Mouse (Mus musculus): ENCODE measurements at regions not wholly inside any gene's neighbourhood (a gene's known extent, or its start where the extent isn't known, plus 50 kb on each side); places are given as distances from the start of the nearest gene placed in this dataset.
A peak's percentile ranks its signal among the peaks of the same experiment; 100 is the strongest.

GRCm38 (mm10) chr7:73637101-73637809, 95.6 kb upstream of the Chd2 start:
- no peak for DNase-seq

DNA sequence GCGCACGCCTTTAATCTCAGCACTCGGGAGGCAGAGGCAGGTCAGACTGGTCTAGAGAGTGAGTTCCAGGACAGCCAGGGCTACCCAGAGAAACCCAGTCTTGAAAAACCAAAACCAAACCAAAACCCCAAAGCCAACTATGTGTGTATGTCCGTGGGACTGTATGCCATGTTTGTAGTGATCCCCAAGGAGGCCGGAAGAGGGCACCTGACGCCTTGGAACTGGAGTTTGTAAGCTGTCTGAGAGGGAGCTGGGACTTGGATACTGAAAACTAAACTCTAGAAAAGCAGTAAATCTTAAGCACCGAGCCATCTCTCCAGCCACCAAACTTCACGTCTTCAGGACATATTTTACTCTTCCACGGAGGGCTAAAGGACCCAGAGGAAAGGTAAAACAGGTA, 93.8 kb upstream of the Chd2 start:
- DNase-seq: no peak

DNA sequence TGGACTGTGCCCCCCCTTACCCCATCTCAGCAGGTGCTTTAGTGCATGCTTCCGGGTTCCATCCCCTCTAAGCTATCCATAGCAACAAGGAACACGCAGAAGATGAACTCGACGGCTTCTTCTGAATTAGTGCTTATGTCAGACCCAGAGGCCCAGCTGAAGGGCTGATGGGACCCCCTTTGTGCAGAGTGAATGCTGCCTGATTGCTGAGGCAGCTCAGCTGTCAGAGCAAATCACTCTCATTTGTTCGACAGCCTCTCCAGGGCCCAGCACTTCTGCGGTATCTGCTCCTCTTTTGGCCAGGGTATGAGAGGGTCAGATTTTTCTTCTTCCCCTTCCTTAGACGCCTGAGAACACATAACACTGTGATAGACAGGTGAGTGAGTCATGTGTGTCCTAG, 89.2 kb upstream of the Chd2 start:
- no peak for DNase-seq

DNA sequence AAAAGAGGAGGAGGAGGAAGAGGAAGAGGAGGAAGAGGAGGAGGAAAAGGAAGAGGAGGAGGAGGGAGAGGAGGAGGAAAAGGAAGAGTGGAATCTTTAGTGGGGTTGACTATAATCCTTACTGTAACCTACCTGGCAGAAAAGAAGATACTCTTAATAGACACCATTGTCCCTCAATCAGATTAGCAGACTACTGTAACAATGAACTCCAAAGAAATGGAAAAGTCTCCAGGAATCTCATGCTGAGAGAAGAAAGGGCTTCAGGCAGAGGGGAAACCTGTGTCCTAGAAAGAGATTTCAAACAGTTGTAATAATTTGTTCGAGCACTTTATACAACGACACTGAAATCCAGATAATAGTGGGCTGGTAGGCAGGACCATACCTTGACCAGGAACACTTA, 87.6 kb upstream of the Chd2 start:
- no peak for DNase-seq

DNA sequence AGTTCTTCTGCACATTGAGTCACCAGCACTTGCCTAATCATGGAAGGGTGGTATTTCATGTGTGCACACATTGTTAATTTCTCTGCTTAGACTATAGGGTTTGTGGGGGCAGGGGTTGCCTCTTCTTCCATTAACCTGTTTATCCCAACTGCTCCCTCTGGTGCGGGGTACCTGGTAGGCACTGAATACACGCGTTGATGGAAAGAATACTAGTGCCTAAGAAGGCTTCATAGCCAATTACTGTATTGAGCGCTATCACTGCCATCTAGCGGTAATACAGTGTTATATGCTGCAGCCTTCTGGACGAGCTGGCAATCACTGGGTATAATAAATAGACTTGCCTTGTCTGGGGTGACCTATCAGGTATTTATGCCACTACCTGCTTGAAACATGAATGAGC, 86.4 kb upstream of the Chd2 start:
- peak; percentile 67 for DNase-seq

DNA sequence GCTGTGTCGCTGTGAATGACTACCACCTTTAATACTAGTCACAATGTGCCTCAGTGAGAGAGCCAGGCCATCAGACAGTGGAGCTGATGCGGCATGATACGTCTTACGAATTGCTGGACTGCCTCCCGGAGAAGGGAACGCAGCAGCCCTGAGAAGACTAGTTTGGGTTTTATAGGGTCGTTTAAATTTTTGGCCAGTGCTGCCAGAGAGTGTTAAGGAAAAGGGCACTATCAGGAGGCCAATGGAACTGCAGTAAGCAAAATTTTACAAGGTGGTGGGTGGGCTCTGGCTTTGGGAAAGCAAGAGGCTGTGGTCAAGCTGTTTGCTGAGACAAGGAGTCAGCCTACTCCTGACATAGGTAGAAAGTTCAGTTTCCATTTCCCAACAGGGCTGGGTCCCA, 84.7 kb upstream of the Chd2 start:
- DNase-seq: no peak

- DNase-seq: no peak
Observed at GRCm38 (mm10) chr7:73625651-73626050, 84.0 kb upstream of the Chd2 start.

DNA sequence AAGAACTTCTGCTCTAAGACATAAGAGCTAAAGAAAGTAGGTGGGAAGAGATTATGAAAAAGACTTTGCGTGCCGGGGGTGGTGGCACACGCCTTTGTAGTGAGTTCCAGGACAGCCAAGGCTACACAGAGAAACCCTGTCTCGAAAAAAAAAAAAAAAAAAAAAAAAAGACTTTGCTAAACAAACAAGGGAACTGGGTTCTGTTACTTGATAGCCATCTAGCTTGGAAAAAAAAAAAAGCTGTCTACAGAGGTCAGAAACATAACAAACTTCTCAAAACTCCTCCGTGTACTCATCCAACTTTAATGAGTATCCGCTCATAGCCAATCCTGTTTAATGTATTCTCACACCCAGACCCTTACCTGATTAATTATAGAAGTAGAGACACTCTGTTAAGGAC, 83.4 kb upstream of the Chd2 start:
- no peak for DNase-seq

GRCm38 (mm10) chr7:73624093-73624600, 82.5 kb upstream of the Chd2 start:
- no peak for DNase-seq

GRCm38 (mm10) chr7:73622468-73622867, 80.8 kb upstream of the Chd2 start:
- DNase-seq: no peak

- no peak for DNase-seq
Observed at GRCm38 (mm10) chr7:73620341-73620740, 78.7 kb upstream of the Chd2 start.

DNA sequence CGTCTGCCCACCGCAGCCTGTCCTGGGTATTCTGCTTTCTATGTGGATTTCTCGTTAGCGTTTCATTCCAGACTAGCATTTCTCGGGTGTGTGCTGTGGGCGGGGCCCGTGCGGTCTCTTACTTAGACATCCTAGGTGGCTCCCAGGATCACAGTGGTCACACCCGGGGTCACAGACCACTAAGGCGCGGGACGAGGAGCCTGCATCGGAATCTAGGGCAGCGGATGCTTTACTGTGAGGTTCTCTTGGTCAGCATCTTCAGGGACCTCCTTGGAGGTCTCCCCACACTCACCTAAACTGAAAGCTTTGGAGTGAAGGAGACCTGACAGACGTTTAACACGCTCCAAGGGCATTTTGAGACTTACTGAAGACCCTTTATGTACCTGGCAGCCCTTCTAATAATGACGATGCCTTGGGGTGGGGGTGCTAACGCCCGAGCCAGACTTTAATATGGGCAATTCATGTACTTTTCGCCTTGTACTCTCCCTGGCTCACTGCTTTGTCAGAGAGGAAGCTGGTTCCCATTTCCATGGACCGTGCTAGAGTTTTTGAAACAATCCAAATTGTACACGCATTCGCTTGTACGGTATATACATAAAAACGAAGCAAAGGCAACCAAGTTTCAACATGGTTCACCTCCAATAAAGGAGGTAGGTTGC, 77.3 kb upstream of the Chd2 start:
- no peak for DNase-seq

DNA sequence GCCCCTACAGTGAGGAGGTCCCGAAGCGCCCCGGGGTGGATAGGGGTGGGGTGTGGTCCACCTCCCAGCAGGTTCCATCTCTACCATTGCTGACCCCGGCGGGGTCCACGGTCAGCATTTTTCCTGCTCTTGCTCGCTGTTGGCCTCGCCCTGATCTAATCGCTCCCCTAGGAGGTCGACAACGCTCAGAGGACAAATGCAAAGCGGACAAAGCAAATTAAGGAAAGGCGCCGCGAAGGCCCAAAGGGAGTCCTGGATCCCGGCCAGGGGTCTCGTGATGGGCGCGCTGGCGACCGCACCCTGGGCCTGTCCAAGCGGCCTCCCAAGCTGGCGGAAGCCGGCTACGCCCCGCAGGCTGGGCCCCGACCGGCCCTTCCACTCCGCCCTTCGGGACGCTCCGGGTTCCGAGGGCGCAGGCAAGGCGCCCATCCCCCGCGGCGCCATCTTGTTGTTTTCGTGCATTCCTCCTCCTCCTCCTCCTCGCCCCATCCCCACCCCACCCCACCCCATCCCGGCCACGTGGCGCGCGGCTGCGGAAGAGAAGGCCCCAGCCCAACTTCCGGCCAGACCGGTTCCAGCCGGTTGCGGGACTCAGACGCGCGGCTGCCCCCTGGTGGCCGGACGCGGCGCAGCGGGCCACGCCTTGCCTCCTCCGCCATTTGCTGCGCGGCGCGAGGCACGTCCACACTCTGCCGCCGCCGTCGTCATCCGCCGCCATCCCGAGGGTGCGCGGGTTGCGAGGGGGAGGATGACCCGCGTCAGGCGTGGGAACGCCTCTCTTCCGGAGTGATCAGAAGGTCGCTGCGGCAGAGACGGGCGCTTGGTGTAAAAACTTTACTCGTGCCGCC, 76.5 kb upstream of the Chd2 start:
- DNase-seq: peak; percentile 100

DNA sequence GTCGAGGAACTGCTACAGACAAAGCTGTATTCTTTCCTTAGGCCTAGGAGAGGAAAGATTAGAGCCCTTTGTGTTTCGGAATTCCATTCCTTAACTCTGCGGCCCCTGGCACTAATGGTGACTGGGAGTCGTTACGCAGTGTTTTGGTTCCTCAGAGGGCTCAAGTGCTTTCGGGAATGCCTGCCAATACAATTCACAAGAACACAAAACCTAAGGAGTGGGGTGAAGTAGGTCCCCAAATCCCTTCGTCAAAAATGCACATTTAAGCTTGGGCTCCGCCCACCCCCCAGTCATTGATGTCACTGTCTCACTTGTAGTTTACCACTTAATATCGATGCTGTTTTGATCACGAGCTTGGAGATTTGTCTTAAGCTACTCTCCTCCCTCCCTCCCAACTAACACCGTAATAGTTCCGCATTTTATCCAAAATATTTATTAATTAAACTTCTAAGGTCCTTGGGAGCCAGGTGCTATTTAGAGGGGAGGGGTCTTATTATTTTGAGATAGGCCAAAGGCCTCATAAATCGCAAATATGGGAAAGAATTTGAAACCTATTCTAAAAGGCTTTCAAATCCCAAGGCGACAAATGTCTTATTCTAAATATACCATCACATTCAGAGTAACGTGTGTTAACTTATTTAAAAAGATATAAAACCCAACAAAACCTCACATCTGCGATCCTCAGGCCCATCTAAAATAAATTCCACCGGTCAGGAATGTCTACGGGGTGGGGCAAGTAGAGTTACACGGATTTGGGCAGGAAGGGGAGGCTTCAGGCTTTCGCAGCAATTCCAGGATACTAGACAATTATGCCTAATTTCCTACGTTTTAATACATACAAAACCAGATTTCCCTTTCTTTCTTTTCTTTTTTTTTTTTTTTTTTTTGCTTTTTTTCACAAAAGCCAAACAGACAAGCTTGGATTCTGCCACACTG, 75.6 kb upstream of the Chd2 start:
- peak; percentile 60 for DNase-seq

GRCm38 (mm10) chr7:73616015-73616414, 74.4 kb upstream of the Chd2 start:
- DNase-seq: no peak

DNA sequence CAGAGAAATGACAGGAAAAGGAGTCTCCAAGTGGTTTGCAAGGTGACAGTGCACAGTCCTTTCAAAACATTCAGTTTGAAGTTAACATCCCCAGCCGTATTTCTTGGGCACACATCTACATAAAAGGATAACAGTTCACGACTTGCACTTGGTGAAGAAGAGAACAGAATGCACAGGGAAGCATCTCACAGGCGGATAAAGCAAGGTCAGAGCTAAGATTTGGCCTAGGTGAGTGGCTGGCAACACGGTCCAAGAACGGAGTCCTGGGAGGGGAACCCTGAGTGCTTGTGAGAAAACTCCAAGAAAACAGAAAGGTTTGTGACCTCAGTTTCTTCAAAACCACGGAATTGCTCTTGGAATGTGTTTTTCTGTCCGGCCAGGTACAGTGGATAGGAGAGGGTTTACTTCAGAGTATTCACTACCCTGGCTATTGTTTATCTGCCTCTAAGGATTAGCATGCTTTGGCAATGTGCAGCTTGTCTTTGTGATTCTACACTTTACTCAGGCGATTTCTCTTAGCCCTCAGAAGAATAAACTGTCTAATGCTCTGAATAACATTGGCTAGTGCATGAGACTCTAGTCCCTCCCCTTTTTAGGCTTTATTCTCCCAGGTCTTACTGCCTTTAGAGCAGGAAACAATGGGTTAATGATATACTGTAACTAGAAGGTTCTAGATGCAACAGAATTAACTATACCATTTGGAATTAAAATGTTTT, 73.4 kb upstream of the Chd2 start:
- DNase-seq: no peak

DNA sequence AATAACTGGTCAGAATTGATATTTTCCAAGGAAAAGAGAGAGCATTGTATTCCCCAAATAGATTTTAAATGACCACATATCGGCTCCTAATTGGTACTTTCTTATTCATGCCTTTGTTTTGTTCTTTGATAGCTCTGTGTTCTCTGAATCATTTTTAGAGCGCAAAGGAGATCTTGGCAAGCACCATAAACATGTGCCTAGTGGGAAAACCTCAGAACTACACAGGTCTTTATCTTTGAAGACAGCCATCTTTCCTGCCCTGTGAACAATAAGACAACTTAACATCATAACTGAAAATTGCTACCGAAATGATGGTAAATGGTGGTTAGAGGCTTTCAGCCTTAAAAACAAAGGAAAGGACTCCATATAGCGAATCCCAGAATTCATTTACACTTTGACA, 72.7 kb upstream of the Chd2 start:
- DNase-seq: no peak

DNA sequence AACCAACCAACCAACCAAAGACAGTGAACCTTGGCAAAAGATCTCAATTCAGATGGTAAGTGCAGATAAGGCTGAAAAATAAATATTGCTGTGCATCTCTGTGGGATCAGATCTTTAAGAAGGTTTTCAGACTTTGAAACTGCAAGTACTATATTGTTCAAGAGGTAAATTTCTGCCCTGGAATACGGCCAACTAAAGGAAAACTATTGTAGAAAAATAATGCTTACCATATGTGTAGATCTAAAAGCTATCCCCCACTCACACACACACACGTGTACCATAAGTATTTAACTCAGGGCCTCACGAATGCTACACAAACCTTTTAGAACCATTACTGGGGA, 71.1 kb upstream of the Chd2 start:
- no peak for DNase-seq

DNA sequence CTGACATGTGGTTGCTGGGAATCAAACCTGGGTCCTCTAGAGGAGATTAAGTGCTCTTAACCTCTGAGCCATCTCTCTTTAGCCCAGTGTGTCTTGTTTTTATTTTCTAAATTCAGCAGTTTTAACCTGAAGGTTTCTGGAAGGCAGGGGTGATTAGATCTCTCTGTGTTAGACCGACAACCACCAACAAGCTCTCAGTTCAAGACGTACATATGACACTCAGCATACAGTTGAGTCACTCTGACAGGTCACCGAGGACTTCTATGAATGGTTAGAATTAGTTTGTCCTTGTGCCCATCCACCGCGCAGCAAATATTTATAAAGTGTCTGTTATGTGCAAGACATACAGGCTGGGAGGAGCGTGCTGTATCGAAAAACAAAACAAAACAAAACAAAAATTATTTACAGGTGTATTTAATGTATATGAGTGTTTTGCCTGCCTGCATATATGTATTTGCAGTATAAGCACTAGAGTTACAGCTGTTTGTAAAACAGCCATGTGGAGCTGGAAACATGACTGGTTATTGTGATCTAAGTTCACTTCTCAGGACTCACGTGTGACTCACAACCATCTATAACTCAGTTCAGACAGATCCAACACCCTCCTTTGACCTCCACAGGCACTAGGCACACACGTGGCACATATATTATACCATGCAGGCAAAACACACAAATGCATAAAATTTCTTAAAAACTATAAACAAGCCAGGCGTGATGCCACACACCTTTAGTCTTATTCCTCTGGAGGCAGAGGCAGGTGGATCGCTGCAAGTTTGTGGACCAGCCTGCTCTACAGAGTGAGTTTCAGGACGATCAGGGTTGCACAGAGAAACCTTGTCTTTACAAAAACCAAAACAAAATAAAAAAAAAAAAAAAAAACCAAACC, 70.5 kb upstream of the Chd2 start:
- no peak for DNase-seq

- DNase-seq: no peak
Observed at GRCm38 (mm10) chr7:73608804-73609275, 67.2 kb upstream of the Chd2 start.
